Mouse (Mus musculus) lung, postnatal 10 days (tissue): ENCODE results near the gene Colec11.
A peak's percentile ranks its signal among the peaks of the same experiment; 100 is the strongest.

Source experiments
- DNase-seq: peaks from one replicate; pipeline ENCODE4 v3.0.0; 2021

The Colec11 gene

DNA sequence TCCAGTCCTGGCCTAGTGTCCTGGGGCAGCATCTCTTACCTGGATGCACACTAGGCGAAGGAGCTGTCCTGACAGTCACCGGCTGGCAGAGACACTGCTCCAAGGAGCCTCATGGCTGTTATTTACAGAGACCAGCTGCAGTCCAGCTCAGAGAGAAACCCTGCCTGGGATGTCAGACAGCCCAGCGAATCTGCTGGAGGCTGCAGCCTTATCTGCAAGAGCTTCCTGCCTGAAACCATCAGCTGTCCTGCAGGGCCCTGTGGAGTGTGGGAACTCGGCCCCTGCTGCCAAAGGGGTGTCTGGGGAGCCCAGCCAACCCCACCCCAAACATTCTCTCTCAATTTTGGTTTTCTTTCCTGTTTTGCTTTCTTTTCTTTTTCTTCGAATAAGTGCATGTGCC is at the start of gene Colec11:
Gene Colec11, minus strand, starts transcription at position 183 of the 400 bp plus-strand sequence.
- peak; percentile 29 for DNase-seq

DNA sequence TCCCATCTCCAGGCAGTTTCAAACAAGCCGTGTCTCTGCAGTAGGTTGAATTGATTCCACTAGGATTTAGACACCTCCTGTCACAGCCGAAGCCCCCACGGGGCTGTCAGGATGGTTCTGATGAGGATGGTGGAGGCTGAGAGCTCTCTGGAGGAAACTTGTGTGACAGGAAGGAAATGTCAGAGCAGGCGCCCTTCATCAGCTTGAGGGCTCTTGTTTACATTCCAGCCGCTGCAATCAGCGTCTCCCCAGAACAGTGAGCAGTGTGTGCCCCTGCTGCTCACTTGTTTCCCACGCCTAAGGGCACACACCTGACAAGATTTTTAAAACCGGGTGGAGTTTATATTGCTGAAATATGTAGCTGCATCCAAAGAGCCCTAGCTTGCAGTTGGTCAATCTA is 44.1 kb upstream of the Colec11 start:
- peak; percentile 30 for DNase-seq

DNA sequence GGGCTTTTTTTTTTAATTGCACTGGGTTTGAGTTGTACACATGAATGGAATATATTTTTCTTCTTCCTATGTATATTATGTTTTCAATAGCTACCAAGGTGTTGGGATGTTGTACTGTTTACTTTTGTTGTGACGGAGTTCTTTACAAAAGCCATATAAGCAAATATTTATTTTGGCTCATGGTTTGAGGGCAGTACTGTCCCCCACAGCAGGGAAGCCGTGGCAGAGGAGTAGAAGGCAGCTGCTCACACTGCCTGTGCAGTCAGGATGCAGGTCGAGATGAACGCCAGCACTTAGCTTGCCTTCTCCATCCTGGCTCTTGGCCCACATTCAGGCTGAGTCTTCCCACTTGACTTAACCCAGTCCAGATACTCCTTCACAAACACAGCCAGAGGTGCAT is 43.6 kb upstream of the Colec11 start:
- peak; percentile 13 for DNase-seq

DNA sequence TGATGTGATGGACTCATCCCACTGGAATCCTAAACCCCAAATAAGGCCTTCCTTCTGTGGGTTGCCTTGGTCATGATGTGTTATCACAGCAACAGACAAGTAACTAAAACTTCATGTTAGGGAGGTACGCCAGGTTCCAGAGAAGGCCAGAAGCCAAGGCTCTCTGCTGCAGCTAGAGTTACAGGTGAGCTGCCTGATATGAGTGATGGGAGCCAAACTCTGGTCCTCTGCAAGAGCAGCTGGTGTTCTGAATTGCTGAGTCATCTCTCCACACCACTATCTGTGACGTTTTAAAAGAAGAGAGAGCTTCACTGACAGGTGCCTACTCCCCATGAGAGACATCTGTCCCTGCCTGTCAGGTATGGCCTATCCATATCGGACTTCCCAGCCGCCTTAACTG is 39.5 kb upstream of the Colec11 start:
- no peak for DNase-seq

DNA sequence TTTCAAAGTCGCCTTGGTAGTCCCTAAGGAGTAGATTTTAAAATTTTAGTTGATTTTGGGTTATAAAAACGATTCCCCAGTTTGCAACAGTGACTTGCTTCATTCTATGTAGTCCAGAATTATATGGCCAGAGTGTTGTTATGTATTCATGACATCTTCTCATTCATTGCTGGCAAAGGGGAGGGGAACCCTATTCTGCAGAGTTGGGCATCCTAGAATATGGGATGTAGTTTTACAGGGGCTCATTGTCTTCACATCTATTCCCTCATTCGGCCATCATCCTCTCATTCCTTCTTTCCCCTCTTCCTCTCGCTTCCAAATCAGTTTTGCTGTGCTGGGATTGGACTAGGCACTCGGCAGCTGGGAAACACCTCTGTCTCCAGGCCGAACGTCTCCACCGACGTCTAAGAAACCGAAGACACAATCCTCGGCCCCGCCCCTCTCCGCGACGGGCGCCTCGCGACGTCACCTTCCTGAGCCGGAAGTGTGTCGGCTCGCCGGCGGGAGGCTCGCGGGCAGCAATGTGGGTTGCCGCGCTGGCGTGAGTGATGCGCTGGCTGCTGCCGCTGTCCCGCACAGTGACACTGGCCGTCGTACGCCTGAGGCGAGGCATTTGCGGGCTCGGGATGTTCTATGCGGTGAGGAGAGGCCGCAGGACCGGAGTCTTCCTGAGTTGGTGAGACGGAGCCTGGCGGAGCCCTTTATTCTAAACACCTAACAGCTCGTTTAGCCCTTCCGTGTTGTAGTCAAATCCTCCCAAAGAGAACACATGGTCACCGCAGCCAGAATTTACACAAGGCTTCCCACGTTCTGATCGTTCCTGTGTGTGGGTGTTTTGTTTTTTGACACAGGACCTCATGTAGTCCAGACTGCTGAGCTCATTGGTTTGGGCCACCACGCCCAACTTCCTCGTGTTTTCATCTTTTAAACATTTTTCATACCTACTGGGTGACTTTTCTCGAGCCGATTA is 26.2 kb upstream of the Colec11 start, which contains the start of gene Rnaseh1:
Gene Rnaseh1, plus strand, starts transcription at position 462 of the 970 bp plus-strand sequence.
- peak; percentile 95 for DNase-seq

DNA sequence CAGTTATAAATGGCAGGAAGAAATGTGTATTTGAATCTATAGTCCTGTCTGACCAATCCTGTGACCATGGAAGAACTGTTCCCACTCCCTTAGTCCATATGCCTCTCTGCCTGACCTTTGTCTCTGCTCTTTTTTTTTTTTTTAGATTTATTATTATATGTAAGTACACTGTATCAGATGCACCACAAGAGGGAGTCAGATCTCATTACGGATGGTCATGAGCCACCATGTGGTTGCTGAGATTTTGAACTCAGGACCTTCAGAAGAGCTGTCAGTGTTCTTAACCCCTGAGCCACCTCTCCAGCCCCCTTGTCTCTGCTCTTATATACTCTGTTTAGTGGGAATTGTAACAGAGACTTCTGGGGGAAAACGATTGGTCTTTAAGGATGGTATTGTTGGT is 15.6 kb upstream of the Colec11 start:
- no peak for DNase-seq

DNA sequence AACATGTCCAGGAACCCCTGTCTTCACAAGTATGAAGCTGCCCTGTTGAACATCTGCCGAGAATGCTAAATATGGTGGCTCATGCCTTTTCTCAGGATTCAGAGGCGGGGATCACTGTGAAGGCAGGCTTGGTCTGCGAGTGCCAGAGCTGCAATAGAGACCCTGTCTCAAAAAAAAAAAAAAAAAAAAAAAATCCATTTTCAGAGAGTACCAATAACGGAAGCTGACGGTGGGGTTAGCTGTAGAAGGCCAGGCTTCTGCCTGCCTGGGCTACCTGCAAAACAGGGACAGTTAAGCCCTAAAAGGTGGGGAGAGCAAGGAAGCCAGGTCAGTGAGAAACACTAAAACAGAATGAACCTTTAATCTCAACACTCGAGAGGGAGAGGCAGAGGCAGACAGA is 13.4 kb upstream of the Colec11 start:
- no peak for DNase-seq

DNA sequence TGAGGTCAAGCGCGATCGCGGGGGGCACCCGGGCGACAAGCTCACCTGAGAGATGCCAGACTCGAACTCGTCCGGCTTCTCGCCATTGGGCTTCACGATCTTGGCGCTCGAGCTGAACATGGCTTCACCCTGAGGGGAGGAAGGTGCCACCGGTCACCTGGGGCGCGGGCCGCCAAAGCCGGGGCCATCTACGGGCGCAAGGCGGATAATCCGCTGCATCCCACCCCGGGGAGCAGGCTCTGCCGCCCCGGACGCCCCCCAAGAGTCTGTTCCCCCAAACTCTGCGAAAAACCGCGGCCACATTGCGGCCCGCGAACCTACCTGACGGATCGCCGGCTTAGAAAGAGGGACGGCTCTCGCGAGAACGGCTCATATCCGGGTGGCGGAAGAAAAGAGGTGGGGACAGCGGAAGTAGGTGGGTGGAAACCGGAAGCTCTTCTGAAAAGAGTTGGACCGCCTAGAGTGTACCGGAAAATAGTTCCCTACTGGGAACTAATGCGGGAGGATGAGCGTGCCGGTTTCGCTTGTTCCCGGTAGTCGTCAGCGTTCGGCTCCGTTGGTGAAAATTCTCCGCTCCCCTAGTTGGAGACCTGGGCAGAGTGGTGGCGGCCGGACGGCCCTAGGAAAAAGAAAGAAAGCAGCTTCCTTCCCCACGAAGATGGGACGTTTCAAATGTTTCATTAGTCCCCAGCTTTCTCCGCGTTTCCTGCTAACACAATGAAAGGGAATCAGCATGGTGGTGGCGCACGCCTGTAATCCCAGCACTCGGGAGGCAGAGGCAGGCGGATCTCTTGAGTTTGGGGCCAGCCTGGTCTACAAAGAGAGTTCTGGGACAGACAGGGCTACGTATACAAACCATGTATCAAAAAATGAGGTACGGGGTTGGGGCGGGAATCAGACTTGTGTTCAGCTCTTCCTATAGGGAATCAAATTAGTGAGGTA is 12.6 kb upstream of the Colec11 start, which contains the start of gene Rps7:
Gene Rps7, minus strand, starts transcription at position 419 of the 942 bp plus-strand sequence.
- peak; percentile 96 for DNase-seq

DNA sequence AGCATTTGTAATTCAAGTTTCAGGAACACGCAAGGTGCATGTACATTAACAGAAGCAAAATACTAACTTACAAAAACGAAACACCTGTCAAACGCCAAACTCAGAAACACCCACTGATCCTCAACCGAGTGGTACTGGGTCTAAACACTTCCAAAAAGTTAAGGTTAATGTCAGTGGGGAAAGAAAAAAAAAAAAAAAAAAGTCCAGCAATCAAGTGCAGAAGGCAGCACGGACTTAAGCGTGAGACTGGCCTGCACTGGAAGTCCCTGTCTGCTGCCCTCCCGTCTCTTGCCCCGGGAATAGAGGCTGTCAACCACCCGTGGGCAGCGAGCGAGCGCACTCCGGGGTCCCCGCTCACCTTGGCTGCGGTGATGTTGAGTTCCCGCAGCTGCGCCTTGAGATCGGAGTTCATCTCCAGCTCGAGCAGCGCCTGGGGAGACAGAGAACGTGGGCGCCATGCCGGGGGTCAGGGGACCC is 11.9 kb upstream of the Colec11 start:
- no peak for DNase-seq

DNA sequence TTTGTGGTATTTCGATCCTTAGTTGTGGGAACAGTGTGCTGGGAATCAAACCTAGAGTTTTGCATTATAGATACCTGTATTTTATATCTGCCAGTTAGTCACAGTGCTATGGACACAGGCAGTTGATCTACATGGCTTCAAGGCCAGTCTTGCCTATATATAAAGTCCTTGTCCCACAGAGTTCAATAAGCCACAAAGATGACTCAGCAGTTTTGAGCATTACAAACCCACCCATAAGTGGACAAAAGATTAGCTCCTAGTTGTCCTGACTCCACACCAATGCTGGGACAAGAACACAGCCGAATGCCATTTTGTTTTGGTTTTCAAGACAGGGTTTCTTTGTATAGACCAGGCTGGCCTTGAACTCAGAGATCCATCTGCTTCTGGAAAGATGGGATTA is 5.3 kb upstream of the Colec11 start:
- DNase-seq = no peak

DNA sequence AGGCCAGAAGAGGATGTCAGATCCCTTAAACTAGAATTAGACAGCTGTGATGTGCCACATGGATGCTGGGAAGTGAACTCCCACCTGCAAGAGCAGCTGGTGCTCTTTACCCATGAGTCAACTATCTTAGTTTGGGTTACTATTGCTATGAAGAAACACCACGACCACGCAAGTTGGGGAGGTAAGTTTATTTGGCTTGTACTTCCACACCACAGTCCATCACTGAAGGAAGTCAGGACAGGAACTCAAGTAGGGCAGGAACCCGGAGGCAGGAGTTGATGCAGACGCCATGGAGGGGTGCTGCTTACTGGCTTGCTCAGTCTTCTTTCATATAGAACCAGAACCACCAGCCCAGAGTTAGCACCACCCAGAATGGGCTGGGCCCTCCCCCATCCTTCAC is 3.9 kb upstream of the Colec11 start:
- no peak for DNase-seq

DNA sequence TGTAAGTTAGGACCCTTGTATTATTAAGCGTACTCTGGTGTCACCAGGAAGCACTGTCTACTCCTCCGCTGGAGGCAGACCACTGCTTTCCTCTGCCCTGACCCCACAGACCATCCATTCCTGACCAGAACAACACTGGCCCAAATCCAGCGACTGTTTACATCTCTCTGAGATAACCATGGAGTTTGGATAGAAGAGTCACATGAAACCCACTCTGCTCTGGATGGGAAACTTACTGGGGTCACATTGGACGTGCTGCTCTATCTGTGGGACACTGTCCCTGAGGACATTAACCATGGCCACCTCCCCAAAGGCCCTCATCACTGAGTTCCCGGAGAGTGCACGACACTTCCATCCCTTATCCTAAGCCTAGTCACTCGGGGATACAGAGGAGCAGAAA is 2.2 kb upstream of the Colec11 start:
- DNase-seq = no peak

DNA sequence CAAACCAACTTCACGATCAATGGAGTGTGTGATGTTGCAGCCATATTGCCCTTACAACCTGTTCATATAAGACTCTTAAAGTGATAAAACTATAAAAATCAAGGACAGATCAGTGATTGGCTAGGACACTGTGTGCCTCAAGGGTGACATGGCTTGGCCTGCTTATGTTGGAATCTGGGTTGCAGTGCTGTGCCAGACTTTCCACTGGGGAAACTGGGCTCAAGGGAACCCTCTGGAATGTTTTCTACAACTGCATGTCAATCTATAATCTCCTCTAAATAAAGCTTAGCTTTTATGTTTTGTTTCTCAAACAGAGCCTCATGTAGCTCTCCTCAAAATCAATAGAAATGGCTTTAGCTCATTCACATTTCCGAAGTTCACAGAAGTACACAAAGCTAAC is 1.1 kb upstream of the Colec11 start:
- no peak for DNase-seq

DNA sequence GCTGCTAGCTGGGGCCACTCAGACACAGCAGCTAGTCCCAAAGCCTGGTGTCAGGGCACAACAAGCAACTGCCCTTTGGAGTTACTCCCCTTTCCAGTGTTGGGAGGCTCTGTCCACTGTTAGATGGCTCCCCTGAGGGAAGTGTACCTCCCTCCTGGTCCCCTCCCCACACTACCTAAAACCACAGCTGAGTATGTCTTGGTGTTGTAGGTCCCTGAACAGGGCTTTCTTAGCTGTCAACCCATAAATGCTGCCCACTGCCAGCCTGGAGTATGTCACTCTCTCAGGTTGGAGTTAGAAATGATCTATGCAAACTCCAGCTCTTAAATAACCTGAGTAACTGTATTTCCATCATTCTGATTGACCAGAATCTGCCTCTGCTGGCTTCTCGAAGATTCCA is 536 bp downstream of the Colec11 start:
- no peak for DNase-seq

DNA sequence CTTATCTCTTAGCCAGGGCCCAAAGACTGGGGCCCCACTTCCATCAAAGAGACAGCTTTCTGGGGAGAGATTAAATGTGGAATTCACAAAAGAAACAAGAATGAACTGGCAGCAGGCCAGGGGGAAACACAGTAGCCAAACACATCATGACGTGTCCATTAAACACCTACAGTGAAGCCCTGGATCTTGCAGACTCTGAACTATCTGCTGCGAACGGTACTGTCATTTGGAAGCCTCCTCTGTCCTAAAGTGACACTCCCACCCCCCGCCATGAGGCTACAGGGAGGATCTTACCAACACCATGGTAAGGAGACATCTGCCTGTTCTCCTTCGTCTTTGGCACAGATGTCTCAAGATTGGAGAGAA is 1.0 kb downstream of the Colec11 start:
- DNase-seq = peak; percentile 29

DNA sequence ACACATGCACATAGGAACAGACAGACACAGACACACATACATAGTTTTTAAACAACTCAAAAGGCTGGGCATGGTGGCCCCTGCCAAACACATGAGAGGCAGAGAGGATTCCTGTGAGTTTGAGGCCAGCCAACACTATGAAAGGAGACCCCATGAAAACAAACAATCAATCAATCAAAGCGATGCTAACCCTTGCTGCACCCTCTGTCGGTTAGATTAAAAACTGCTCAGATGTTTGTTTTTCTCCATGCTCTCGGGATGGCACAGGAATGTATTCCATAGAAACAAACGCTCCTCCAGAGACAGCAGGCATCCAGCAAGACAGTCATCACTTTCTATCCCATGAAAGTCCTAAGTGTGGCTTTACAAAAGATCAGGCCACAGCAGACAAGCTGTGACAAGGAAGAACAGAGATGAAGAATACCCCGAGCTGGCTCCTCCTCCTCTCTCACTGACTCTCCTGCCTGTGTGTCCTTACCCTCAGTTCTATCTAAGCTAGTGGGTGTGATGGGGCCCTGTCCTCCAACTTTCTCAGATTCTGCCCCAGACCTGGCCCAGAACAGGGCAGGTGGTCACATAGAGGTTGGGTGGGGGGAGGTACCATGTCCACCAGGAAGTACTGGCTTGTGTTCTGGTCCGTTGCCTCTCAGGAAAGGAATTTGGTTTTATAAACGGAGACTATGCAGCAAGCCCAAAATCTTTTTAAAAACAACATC is 1.6 kb downstream of the Colec11 start:
- no peak for DNase-seq

DNA sequence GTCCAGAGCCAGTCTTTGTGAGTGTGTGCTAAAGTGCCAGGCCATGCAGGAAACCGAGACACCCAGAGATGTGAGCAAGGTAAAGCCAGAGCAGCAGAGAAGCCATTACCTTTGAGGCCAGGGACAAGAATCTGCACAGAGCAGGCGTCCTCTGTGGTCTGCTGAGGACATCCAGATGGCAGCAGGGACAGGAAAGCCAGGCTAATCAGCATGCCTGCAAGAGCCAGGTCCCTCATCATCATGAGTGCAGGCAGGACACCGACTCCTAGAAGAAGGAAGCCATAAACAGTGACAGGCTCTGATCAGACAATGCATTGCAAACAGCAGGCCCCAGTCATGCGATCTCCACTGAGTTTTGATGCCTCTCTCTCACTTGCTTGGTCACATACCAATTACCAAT is 5.9 kb downstream of the Colec11 start:
- no peak for DNase-seq

DNA sequence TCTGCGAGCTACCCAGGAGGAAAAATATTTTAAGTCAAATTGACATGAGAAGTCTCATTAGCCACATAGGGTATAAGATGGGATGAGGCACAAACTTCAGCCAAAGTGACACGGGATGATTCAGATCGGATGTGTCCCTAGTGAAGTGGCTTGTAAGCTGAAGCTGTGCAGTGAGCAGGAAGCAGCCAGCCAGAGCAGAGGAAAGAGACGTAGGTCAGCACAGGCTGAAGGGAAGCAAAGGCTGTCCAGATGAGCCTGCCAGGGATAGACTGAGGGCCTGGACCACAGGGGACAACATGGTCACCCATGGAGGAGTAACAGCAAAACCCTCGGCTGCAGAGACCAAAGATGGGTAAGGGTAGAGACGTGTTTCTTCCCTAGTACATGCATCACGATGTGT is 8.8 kb downstream of the Colec11 start:
- peak; percentile 28 for DNase-seq

DNA sequence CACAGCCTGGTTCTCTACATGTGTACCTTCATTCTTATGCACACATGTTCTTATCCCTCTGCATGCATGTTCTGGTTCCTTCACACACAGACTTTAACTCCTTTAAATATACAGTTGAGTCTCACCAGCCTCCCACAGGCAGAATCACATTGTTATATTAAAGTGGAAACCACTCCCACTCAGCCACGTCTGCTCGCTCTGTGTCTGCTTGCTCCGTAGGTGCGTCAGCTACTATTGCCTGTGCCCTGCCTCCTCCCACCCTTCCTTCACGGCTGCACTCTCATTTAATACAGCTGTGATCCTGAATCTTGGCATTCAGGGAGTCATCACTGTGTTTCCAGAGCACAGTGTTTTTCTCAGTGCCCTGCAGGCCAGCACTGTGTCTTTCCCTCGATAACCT is 10.8 kb downstream of the Colec11 start:
- no peak for DNase-seq

DNA sequence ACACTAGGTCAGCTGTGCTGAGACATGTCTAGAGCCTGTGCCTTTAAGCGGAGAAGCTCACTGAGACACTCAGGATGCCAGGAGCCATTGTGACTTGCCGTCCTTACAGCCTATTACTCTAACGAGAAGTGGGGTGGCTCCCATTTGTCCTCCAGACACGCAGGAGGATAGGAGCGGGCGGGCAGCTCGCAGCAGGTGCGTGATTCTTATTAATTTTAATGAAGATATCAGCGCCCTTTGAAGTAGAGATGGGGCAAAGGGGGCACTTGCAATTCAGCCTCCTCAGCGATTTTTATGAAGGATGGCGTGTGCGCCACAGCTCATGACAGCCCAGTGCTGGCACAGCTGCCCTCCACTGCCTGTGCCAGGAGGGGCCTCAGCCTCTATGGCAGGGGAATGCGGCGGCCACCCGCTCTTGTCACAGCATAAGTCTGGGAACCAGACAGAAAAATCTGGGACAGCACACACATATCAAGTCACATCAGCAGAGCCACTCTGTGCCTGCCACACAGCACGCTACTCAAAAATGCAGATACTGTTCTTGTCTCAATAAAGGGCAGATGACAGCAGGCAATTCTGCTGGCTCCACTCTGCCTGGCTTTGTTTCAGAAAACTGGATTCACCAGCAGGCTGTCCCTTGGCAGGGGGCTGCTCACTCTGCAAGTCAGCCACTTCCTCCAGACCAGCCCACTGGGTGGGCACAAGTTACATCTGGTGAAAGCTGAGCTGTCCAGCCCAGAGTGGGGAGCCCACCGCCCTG is 15.5 kb downstream of the Colec11 start:
- DNase-seq = peak; percentile 18

DNA sequence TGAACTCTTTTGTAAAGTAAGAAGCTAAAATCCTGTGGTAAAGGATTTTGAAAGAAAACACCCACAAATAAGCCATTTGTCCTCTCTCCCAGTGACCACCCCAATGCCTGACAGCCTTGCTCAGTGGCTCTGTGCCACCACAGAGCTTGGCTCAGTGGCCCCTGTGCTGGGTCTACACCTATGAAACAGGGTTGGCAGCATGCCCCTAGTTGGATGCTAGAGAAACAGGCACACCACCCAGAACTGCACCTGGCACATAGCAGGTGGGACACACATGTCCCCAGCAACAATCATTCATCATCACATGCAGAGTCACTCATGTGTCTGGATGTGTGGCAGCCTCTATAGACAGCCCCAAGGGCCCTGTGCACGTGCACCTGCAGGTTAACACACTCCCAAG is 19.7 kb downstream of the Colec11 start:
- DNase-seq = no peak

DNA sequence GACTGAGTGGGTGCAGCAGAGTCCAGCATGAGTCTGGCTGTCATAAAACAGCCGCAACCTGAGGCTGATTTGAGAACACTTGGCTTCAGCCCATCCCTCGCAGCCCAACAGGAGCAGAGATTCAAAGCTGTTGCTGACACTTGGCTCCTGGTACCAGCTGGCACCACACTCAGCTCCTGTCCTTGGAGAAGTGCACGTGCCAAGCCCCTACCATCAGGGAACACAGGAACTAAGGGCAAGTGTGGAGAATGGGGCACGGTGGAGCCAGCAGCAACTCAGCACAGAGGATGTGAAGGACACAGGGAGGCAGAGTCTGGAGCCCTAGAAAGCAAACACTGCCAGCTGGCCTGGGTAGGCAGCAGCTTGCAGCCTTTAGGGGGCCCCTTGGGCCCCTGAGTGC is 20.9 kb downstream of the Colec11 start:
- DNase-seq = no peak
